Mouse (Mus musculus) ES-E14 (cell line): ENCODE results near the gene Dcaf5. TPM values are rescaled to one million over a fixed set of nuclear protein-coding genes. Genes with fewer than 3 reads are reported as not detected.

ENCODE experiments used
- DNase-seq: peaks from one replicate; pipeline ENCODE4 v3.0.0-alpha.2; 2013; ENCODE audit warnings: low read depth, low spot score
- H3K27ac ChIP-seq: 2 replicates; pipeline ENCODE4 v1.5.1; 2012; ENCODE audit warnings: low read depth, mild to moderate bottlenecking, low read length, moderate library complexity, mixed read lengths; ENCODE audit not compliant: poor library complexity, insufficient read depth, severe bottlenecking
- H3K36me3 ChIP-seq: 2 replicates; pipeline ENCODE4 v1.6.1; 2012; ENCODE audit warnings: mild to moderate bottlenecking, low read length, moderate library complexity, mixed read lengths; ENCODE audit not compliant: control insufficient read depth, poor library complexity, insufficient read depth, severe bottlenecking
- H3K4me1 ChIP-seq, 2 experiments: fragments of 150-350 bp in 1 of 2; sonication (generic) in 1 of 2; 2 replicates each; pipeline ENCODE4 v1.6.1; 2012; ENCODE audit warnings: low read length in 2 of 2, mild to moderate bottlenecking in 1 of 2, mixed read lengths in 1 of 2; ENCODE audit not compliant: control insufficient read depth in 2 of 2, insufficient read depth in 2 of 2, poor library complexity in 1 of 2
- H3K4me3 ChIP-seq, 2 experiments: fragments of 150-350 bp in 1 of 2; sonication (generic) in 1 of 2; 2 replicates each; pipeline ENCODE4 v1.5.1; 2012; ENCODE audit warnings: low read length in 2 of 2, low read depth in 1 of 2, mild to moderate bottlenecking in 1 of 2, mixed read lengths in 1 of 2; ENCODE audit not compliant: insufficient read depth in 1 of 2, poor library complexity in 1 of 2, severe bottlenecking in 1 of 2
- H3K9ac ChIP-seq: 2 replicates; pipeline ENCODE4 v1.6.1; 2012; ENCODE audit warnings: low read depth, mild to moderate bottlenecking, low read length, mixed read lengths; ENCODE audit not compliant: poor library complexity, insufficient read depth, severe bottlenecking
- H3K9me3 ChIP-seq: fragments of 150-350 bp; sonication (generic); 2 replicates; pipeline ENCODE4 v1.6.1; 2012; ENCODE audit warnings: low read depth, mild to moderate bottlenecking, low read length; ENCODE audit not compliant: control insufficient read depth, insufficient read depth
- CHD2 ChIP-seq: IDR thresholded peaks from 2 replicates; pipeline ENCODE4 v1.6.1; 2014; ENCODE audit warnings: mild to moderate bottlenecking, low read depth, low read length, inconsistent platforms
- HCFC1 ChIP-seq: IDR thresholded peaks from 2 replicates; pipeline ENCODE4 v1.6.1; 2012; ENCODE audit warnings: low read length, inconsistent platforms, borderline replicate concordance; ENCODE audit not compliant: insufficient read depth
- MAFK ChIP-seq: IDR thresholded peaks from 2 replicates; pipeline ENCODE4 v1.6.1; 2014; ENCODE audit warnings: mild to moderate bottlenecking, low read depth, low read length, inconsistent platforms; ENCODE audit not compliant: insufficient read depth
- ZC3H11A ChIP-seq: IDR thresholded peaks from 2 replicates; pipeline ENCODE4 v1.6.1; 2012; ENCODE audit warnings: low read depth, mild to moderate bottlenecking, inconsistent platforms, low read length, borderline replicate concordance
- ZNF384 ChIP-seq: IDR thresholded peaks from 2 replicates; pipeline ENCODE4 v1.6.1; 2012; ENCODE audit warnings: low read depth, low read length, inconsistent platforms
- in situ Hi-C, 2 experiments: fragments of 600-800 bp; cut with MboI; formaldehyde crosslinking; loops; one replicate each; pipeline ENCODE4 v1.15.1; 2025; ENCODE audit warnings: low sequenced_read_pairs in 2 of 2, inconsistent platforms in 1 of 2; ENCODE audit not compliant: unreplicated experiment in 2 of 2
- total RNA-seq: library from RNA; depleted of rRNA; stranded (reverse); fragments of 300-350 nt; gene quantifications from 2 replicates; pipeline ENCODE4 v1.2.3, GENCODE M21; 2012

Dcaf5 gene
- total RNA-seq, 1 experiment: 9.0 TPM

GRCm38 (mm10) chr12:80458033-80458432, 21.6 kb upstream of the Dcaf5 start:
- H3K9me3 ChIP-seq: no peaks in the 10 kb centered on the region
- H3K36me3 ChIP-seq: no peaks in the 10 kb centered on the region
- no peaks in the 10 kb centered on the region for H3K4me1 ChIP-seq
- TF ChIP-seq ZNF384 (no peak), ZC3H11A (no peak), MAFK (no peak), HCFC1 (no peak), CHD2 (no peak)
- no peak for DNase-seq
- H3K27ac ChIP-seq: no peak overlapping the region
- H3K9ac ChIP-seq: no peak overlapping the region
- no peak overlapping the region for H3K4me3 ChIP-seq
- in situ Hi-C loops: no loop called here

- no peak for DNase-seq
- Histone ChIP-seq H3K4me3 (no peak overlapping the region), H3K9ac (no peak overlapping the region), H3K27ac (no peak overlapping the region), H3K9me3 (no peaks in the 10 kb centered on the region), H3K36me3 (no peaks in the 10 kb centered on the region), H3K4me1 (no peaks in the 10 kb centered on the region)
- no peak for TF ChIP-seq ZNF384
- in situ Hi-C loops: no loop called here
Observed at GRCm38 (mm10) chr12:80453506-80453905, 17.1 kb upstream of the Dcaf5 start.

GRCm38 (mm10) chr12:80444525-80445109, 8.2 kb upstream of the Dcaf5 start:
- Histone ChIP-seq H3K9ac (no peak overlapping the region), H3K4me1 (no peaks in the 10 kb centered on the region), H3K27ac (no peak overlapping the region), H3K36me3 (no peaks in the 10 kb centered on the region), H3K9me3 (no peaks in the 10 kb centered on the region), H3K4me3 (no peak overlapping the region)
- DNase-seq: no peak
- in situ Hi-C loops: no loop called here
- no peak for TF ChIP-seq HCFC1
- TF ChIP-seq MAFK: no peak
- no peak for TF ChIP-seq CHD2
- TF ChIP-seq ZC3H11A: no peak
- TF ChIP-seq ZNF384: peak; percentile 82

- Histone ChIP-seq H3K4me1 (no peaks in the 10 kb centered on the region), H3K4me3 (no peak overlapping the region), H3K9ac (no peak overlapping the region), H3K36me3 (no peaks in the 10 kb centered on the region), H3K9me3 (no peaks in the 10 kb centered on the region), H3K27ac (no peak overlapping the region)
- DNase-seq: no peak
- no peak for TF ChIP-seq ZNF384
- TF ChIP-seq MAFK: no peak
- in situ Hi-C loops: no loop called here
Observed at GRCm38 (mm10) chr12:80440957-80441356, 4.6 kb upstream of the Dcaf5 start.

- in situ Hi-C loops: no loop called here
Observed at GRCm38 (mm10) chr12:80437051-80437675, 762 bp upstream of the Dcaf5 start.

More at GRCm38 (mm10) chr12:80437051-80437675, 762 bp upstream of the Dcaf5 start:
- H3K36me3 ChIP-seq: peaks cover 2% of the 10 kb centered on the region; the same call in 1 of the 2 replicates
- H3K4me3 ChIP-seq: peak overlapping the region; percentile 82 to 88
- no peak for DNase-seq
- H3K9ac ChIP-seq: peak overlapping the region; percentile 85; the same call in 1 of the 2 replicates
- no peaks in the 10 kb centered on the region for H3K9me3 ChIP-seq
- H3K27ac ChIP-seq: no peak overlapping the region
- peaks cover 0 to 2% of the 10 kb centered on the region in 2 experiments; a peak in 1 of 4 replicates for H3K4me1 ChIP-seq
- TF ChIP-seq ZNF384 (no peak), HCFC1 (no peak), CHD2 (no peak), MAFK (no peak)
